In the genomic region with DNA sequence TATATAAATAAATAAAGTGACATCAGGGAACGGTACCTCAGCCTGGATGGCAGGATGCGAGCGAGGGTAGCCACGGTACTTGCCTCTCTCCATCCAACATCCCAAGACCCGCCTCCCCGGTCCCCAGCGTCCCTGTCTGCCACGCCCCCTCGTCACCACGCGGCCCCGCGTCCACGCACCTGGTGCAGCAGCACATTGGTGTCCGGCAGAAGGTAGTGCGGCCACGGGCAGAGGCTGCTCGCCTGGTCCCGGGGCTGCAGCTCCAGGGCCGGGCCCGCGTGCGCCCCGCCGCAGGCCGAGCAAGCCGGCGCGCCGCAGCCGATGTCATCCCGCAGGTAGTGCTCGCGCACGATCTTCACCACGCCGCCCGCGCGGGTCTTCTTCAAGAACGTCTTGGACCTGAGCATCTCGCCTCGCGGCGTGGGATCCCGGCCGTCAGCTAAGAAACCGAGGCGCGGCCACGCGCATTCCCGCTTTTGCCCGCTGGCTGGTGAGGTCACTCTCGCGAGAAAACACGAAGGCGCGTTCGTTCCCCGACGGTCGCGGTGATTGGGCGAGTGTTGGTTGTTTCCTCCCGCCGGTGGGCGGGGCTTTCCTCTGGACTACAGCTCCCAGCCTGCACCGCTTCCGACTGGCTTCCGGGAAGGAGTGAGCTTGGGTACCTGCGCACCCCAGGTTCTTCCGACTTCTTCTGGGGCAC, we compare ENCODE assay signal across 8 mouse cellular contexts. TPM values are rescaled to one million over a fixed set of nuclear protein-coding genes. Genes with fewer than 3 reads are reported as not detected.
DNase-seq lines count a peak whose midpoint lies in the region; ATAC-seq lines count a peak whose summit lies in the region.

TSS of gene Pibf1 (plus strand) at position 158 of the 700 bp plus-strand sequence.
TSS of gene Dis3 (minus strand) at position 504 of the 700 bp plus-strand sequence.

- H3K4me2 ChIP-seq in intestine, embryonic 14.5 days (ENCODE audit: low read length), result peak within 1 kb of the TSS; percentile 72

- DNase-seq in adrenal gland, adult 18-20 months (ENCODE audit: low spot score in 2 of 2), result peak; percentile 97 to 99
- DNase-seq in embryo, embryonic 11 days, result peak; percentile 100
- peak; percentile 97 for DNase-seq in gastrocnemius, postnatal 25 days
- peak; percentile 99 for DNase-seq in intestine, embryonic 14.5 days (ENCODE audit: low spot score)
- peak; percentile 99 for DNase-seq in left cerebral cortex, postnatal 14 days (ENCODE audit: low spot score in 2 of 2)
- DNase-seq in mesoderm, embryonic 11.5 days (ENCODE audit: low read depth, low spot score), result peak; percentile 99
- DNase-seq in right cerebral cortex, postnatal 36 days (ENCODE audit: low spot score in 2 of 2), result peak; percentile 98
- peak; percentile 97 for DNase-seq in yolk sac, embryonic 10.5 days (ENCODE audit: low spot score)

- no peaks in the 10 kb centered on the region for H3K9me3 ChIP-seq in intestine, embryonic 14.5 days (ENCODE audit: control insufficient read depth, low read length)

- peaks cover 7% of the 10 kb centered on the region for H3K4me1 ChIP-seq in intestine, embryonic 14.5 days (replicated peaks; ENCODE audit: control insufficient read depth, insufficient read depth, low read length)

- no peaks in the 10 kb centered on the region for H3K27me3 ChIP-seq in intestine, embryonic 14.5 days (replicated peaks; ENCODE audit: control insufficient read depth, insufficient read depth, low read length)

- peak; percentile 99 for ATAC-seq in intestine, embryonic 14.5 days (replicated peaks; ENCODE audit: low FRiP score, low TSS enrichment, low read depth)

- intact Hi-C loops in left cerebral cortex, postnatal 14 days (cut with DNase I), result loop anchor here (2.0 kb wide), 1 partner anchor 53 kb away; the partner anchor contains the start of genes Bora and Mzt1

- H3K36me3 ChIP-seq in intestine, embryonic 14.5 days (ENCODE audit: control insufficient read depth, insufficient read depth, low read length), result peaks cover 65% of the 10 kb centered on the region

- H3K4me3 ChIP-seq in intestine, embryonic 14.5 days (ENCODE audit: low read depth, low read length), result peak within 1 kb of the TSS; percentile 57

- H3K9ac ChIP-seq in intestine, embryonic 14.5 days (ENCODE audit: low read length), result peak within 1 kb of the TSS; percentile 96

- WGBS in intestine, embryonic 14.5 days, result under 1% methylated on average over 59 of the region's 73 CpGs

- peak within 1 kb of the TSS; percentile 82 for H3K27ac ChIP-seq in intestine, embryonic 14.5 days (ENCODE audit: low read depth)

RNA-seq across cellular contexts. Expression of gene Pibf1, which starts in this region (rescaled TPM):
- total RNA-seq in adrenal gland, adult 18-20 months (2021), result 1 to 10 TPM; 7.2 to 8.0 TPM
- 1 to 10 TPM; 7.3 to 7.9 TPM for total RNA-seq in gastrocnemius, postnatal 25 days (2021)
- polyA plus RNA-seq in intestine, embryonic 14.5 days (2014; fragmentation: Nextera tagmentation; extraction: Ambion mirVana), result 17.7 and 21.6 TPM in 2 replicates
- 10 to 100 TPM; 13.0 to 13.9 TPM for total RNA-seq in left cerebral cortex, postnatal 14 days (2021)

RNA-seq across cellular contexts. Expression of gene Dis3, which starts in this region (rescaled TPM):
- 10 to 100 TPM; 19.8 to 24.6 TPM for total RNA-seq in adrenal gland, adult 18-20 months (2021)
- total RNA-seq in gastrocnemius, postnatal 25 days (2021), result 10 to 100 TPM; 10.2 to 11.4 TPM
- polyA plus RNA-seq in intestine, embryonic 14.5 days (2014; fragmentation: Nextera tagmentation; extraction: Ambion mirVana), result 46.6 and 47.3 TPM in 2 replicates
- total RNA-seq in left cerebral cortex, postnatal 14 days (2021), result 10 to 100 TPM; 13.4 to 17.9 TPM

Comparison
In these comparisons a context has a peak if more than half of its experiments do, and no peak if none do; other contexts are left out.
1. Peak in every context shown above with its lines: DNase-seq, ATAC-seq, H3K4me3 ChIP-seq and H3K27ac ChIP-seq.